Mouse (Mus musculus) heart, adult 18-20 months (tissue): ENCODE data around the gene Nup107. TPM values are rescaled to one million over a fixed set of nuclear protein-coding genes. Genes with fewer than 3 reads are reported as not detected.

ENCODE experiments used
- DNase-seq, 2 experiments: peaks; one replicate each; pipeline ENCODE4 v3.0.0; 2021 to 2022; ENCODE audit warnings: mixed read lengths in 1 of 2
- total RNA-seq, 2 experiments: library from RNA; stranded (reverse); gene quantifications; 2 replicates each; pipeline ENCODE4 v1.2.3; 2021

Nup107 gene
- total RNA-seq, 2 experiments from 2014 or later = 7.3 to 8.7 TPM

- no peak for DNase-seq
These were observed 90.3 kb downstream of the Nup107 start for GRCm38 (mm10) chr10:117702024-117702833.

GRCm38 (mm10) chr10:117701034-117701829, 91.3 kb downstream of the Nup107 start:
- no peak for DNase-seq

Other genes with a start within 250 kb of the Nup107 start
- gene Cpm, start 163.2 kb downstream of the Nup107 start, total RNA-seq = 1 to 10 TPM; 2.9 to 3.5 TPM
- 10 to 100 TPM; 51.1 to 53.6 TPM for gene Mdm2, start 81.9 kb downstream of the Nup107 start, total RNA-seq
- 1 to 10 TPM; 7.8 to 8.2 TPM for gene Slc35e3, start 46.3 kb downstream of the Nup107 start, total RNA-seq
- 10 to 100 TPM; 48.1 to 52.0 TPM for gene Rap1b, start 53.3 kb upstream of the Nup107 start, total RNA-seq